Comparison of ENCODE assay signal across 9 mouse cellular contexts in the genomic region with DNA sequence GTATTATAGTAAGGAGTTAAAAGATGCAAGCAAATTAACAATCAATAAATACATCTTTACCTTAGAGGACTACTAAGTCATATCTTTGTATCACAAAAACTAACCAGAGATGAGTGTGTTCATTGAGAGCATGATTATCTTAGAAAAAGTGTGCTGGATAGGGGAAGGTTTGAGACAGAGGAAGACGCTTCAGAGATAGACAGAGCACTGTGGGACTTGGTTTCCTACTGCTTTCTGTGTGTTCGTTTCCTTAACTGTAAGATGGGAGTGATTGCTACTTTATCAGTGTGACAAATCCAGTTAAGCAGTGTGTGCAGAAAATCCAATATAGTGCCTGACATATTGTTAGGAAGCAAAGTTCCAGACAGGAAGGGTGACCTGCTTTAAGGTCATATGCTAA. TPM values are rescaled to one million over a fixed set of nuclear protein-coding genes. Genes with fewer than 3 reads are reported as not detected.
DNase-seq lines count a peak whose midpoint lies in the region; ATAC-seq and TF ChIP-seq lines count a peak whose summit lies in the region.
"Had no signal": no experiment of that assay in that cellular context is flagged by ENCODE, and none has a peak within 500 bp of the region (broad histone marks: within the 10 kb centered on the region; RNA-seq: fewer than 3 reads in every experiment).

No protein-coding gene starts in this region.

- no peaks in the 10 kb centered on the region for H3K27me3 ChIP-seq in kidney, embryonic 15.5 days
- no peaks in the 10 kb centered on the region for H3K27me3 ChIP-seq in embryonic facial prominence, embryonic 10.5 days (replicated peaks; ENCODE audit: low read depth, poor library complexity, severe bottlenecking)
- H3K27me3 ChIP-seq in hindbrain, postnatal 0 days (ENCODE audit: insufficient read depth, low read length): no peaks in the 10 kb centered on the region
- no peaks in the 10 kb centered on the region for H3K27me3 ChIP-seq in midbrain, embryonic 15.5 days (replicated peaks)

- H3K9ac ChIP-seq in kidney, embryonic 15.5 days: peak overlapping the region; percentile 85
- peak overlapping the region; percentile 85; the same call in 1 of the 2 replicates for H3K9ac ChIP-seq in hindbrain, postnatal 0 days (replicated peaks; ENCODE audit: low read length)
- no peak overlapping the region; the same call in 1 of the 2 replicates for H3K9ac ChIP-seq in midbrain, embryonic 15.5 days

- WGBS in kidney, embryonic 15.5 days: 41% methylated on average over 2 of the region's 2 CpGs
- WGBS in embryonic facial prominence, embryonic 10.5 days: 57% methylated on average over 2 of the region's 2 CpGs
- WGBS in hindbrain, postnatal 0 days: 40% methylated on average over 2 of the region's 2 CpGs
- 28% methylated on average over 2 of the region's 2 CpGs for WGBS in midbrain, embryonic 15.5 days

- H3K4me1 ChIP-seq in kidney, embryonic 15.5 days: peaks cover 16% of the 10 kb centered on the region
- H3K4me1 ChIP-seq in embryonic facial prominence, embryonic 10.5 days: peaks cover 23% of the 10 kb centered on the region
- H3K4me1 ChIP-seq in hindbrain, postnatal 0 days (ENCODE audit: insufficient read depth, low read length): peaks cover 15% of the 10 kb centered on the region
- H3K4me1 ChIP-seq in midbrain, embryonic 15.5 days: peaks cover 28% of the 10 kb centered on the region

- no peak for ATAC-seq in kidney, embryonic 15.5 days (replicated peaks; ENCODE audit: low FRiP score)
- ATAC-seq in hindbrain, postnatal 0 days: no peak
- no peak for ATAC-seq in midbrain, embryonic 15.5 days (replicated peaks)
- no peak for ATAC-seq in granulocyte monocyte progenitor cell, adult 5-6 weeks (replicated peaks; ENCODE audit: poor library complexity, severe bottlenecking)

- H3K27ac ChIP-seq in kidney, embryonic 15.5 days: no peak overlapping the region
- H3K27ac ChIP-seq in embryonic facial prominence, embryonic 10.5 days (replicated peaks): no peak overlapping the region
- no peak overlapping the region for H3K27ac ChIP-seq in hindbrain, postnatal 0 days
- no peak overlapping the region for H3K27ac ChIP-seq in midbrain, embryonic 15.5 days

- no peak for TF ChIP-seq CTCF in hindbrain, postnatal 0 days (IDR thresholded peaks at IDR 0.05; ENCODE audit: low read depth)

- DNase-seq in kidney, postnatal 4 days: no peak
- DNase-seq in embryonic facial prominence, embryonic 10.5 days (ENCODE audit: low spot score): no peak
- DNase-seq in hindbrain, postnatal 0 days (ENCODE audit: low spot score): no peak
- no peak for DNase-seq in thymus, adult 18-20 months
- no peak for DNase-seq in ovary, postnatal 36 days (ENCODE audit: low spot score)
- DNase-seq: embryo, embryonic 11 days had no signal

- no peaks in the 10 kb centered on the region for H3K9me3 ChIP-seq in kidney, embryonic 15.5 days (replicated peaks)
- no peaks in the 10 kb centered on the region for H3K9me3 ChIP-seq in embryonic facial prominence, embryonic 10.5 days
- H3K9me3 ChIP-seq in hindbrain, postnatal 0 days (ENCODE audit: low read length): no peaks in the 10 kb centered on the region
- no peaks in the 10 kb centered on the region for H3K9me3 ChIP-seq in midbrain, embryonic 15.5 days

- H3K4me3 ChIP-seq in kidney, embryonic 15.5 days (replicated peaks): peak overlapping the region; percentile 80
- peak overlapping the region; percentile 88 for H3K4me3 ChIP-seq in embryonic facial prominence, embryonic 10.5 days
- peak overlapping the region; percentile 86 for H3K4me3 ChIP-seq in hindbrain, postnatal 0 days (ENCODE audit: low read length)
- H3K4me3 ChIP-seq in midbrain, embryonic 15.5 days: peak overlapping the region; percentile 84; the same call in 1 of the 2 replicates

- no peaks in the 10 kb centered on the region for H3K36me3 ChIP-seq in kidney, embryonic 15.5 days
- H3K36me3 ChIP-seq in embryonic facial prominence, embryonic 10.5 days (replicated peaks): no peaks in the 10 kb centered on the region
- no peaks in the 10 kb centered on the region for H3K36me3 ChIP-seq in hindbrain, postnatal 0 days (ENCODE audit: insufficient read depth, low read length)
- H3K36me3 ChIP-seq in midbrain, embryonic 15.5 days (replicated peaks): no peaks in the 10 kb centered on the region

- peak overlapping the region; percentile 68 for H3K4me2 ChIP-seq in kidney, embryonic 15.5 days
- peak overlapping the region; percentile 88 for H3K4me2 ChIP-seq in hindbrain, postnatal 0 days (ENCODE audit: low read depth, low read length)
- peak overlapping the region; percentile 64 for H3K4me2 ChIP-seq in midbrain, embryonic 15.5 days

RNA-seq across cellular contexts. Expression of a gene that starts 1.3 kb away (rescaled TPM):
- 32.7 and 35.4 TPM in 2 replicates for polyA plus RNA-seq in kidney, embryonic 15.5 days (2015; fragmentation: Nextera tagmentation; extraction: Ambion mirVana)
- 44.3 and 48.8 TPM in 2 replicates for polyA plus RNA-seq in embryonic facial prominence, embryonic 10.5 days (2016; fragmentation: Nextera tagmentation; extraction: Ambion mirVana)
- total RNA-seq in hindbrain, postnatal 0 days (2014; rRNA removed): 38.5 and 47.0 TPM in 2 replicates
- polyA plus RNA-seq in hindbrain, postnatal 0 days (2015; fragmentation: Nextera tagmentation; extraction: Ambion mirVana): 16.0 TPM in 2 replicates
- polyA plus RNA-seq in midbrain, embryonic 15.5 days (2015; fragmentation: Nextera tagmentation; extraction: Ambion mirVana): 23.3 and 27.3 TPM in 2 replicates
- 35.6 and 36.0 TPM in 2 replicates for total RNA-seq in granulocyte monocyte progenitor cell, adult 5-6 weeks (2014; fragmentation: Nextera tagmentation)
- total RNA-seq in granulocyte monocyte progenitor cell, adult 5-6 weeks (2017): 27.3 and 29.7 TPM in 2 replicates
